Mouse (Mus musculus): ENCODE measurements around the gene Cct5. TPM values are rescaled to one million over a fixed set of nuclear protein-coding genes. Genes with fewer than 3 reads are reported as not detected.

Gene Cct5
- total and polyA plus RNA-seq, 3 experiments: 858 to 1,445 (median 883) TPM

DNA sequence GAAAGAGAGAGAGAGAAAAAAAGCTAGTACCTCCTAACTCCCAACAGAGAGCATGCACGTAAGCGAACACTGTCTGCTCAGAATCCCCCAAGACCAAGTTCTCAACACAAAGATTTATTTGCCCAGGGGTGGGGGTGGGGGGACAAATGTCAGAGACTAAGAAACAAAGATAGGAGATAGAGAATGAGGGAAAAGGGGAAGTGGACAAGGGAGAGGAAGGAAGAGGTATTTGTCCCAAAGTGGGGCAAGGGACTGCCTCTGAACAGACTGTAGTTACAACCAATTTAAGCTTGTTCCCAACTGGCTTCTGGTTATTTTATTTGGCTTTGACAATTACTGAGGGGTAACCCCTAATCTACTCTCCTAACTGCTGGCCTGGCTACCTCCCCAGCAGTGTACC lies 46.7 kb downstream of the Cct5 start:
- H3K4me2 ChIP-seq (ENCODE audit: insufficient read depth, low read depth, poor library complexity, severe bottlenecking): no peak overlapping the region
- TF ChIP-seq PAX5 (IDR thresholded peaks at IDR 0.05; ENCODE audit: low read length) (no peak), NRF1 (IDR thresholded peaks at IDR 0.05; ENCODE audit: low read depth, low read length) (no peak), USF1 (IDR thresholded peaks at IDR 0.05; ENCODE audit: low read depth, low read length) (no peak), MAX (IDR thresholded peaks at IDR 0.05; ENCODE audit: low read length) (no peak), JUN (IDR thresholded peaks at IDR 0.05; ENCODE audit: insufficient read depth, low read depth, low read length) (no peak), BHLHE40 (IDR thresholded peaks at IDR 0.05; ENCODE audit: low read depth, low read length) (no peak), SIN3A (IDR thresholded peaks at IDR 0.05; ENCODE audit: low read length) (no peak), ZKSCAN1 (IDR thresholded peaks at IDR 0.05; ENCODE audit: borderline replicate concordance, low read depth, low read length) (no peak), CTCF (conservative IDR thresholded peaks at IDR 0.05 in 1 of 2, IDR thresholded peaks at IDR 0.05 in 1 of 2; ENCODE audit: low read depth in 2 of 2, low read length in 2 of 2) (no peak), CHD2 (IDR thresholded peaks at IDR 0.05; ENCODE audit: low read length) (no peak), TCF12 (IDR thresholded peaks at IDR 0.05; ENCODE audit: low read depth, low read length) (no peak), NELFE (IDR thresholded peaks at IDR 0.05; ENCODE audit: low read depth, low read length) (no peak), GABPA (IDR thresholded peaks at IDR 0.05; ENCODE audit: insufficient replicate concordance, low read depth, low read length) (no peak), UBTF (IDR thresholded peaks at IDR 0.05; ENCODE audit: low read depth, low read length) (no peak), RCOR1 (conservative IDR thresholded peaks at IDR 0.05; ENCODE audit: low read depth, low read length) (no peak), ZMIZ1 (IDR thresholded peaks at IDR 0.05; ENCODE audit: low read depth, low read length) (no peak), MYC (IDR thresholded peaks at IDR 0.05; ENCODE audit: low read depth, low read length) (no peak)
- H3K27me3 ChIP-seq (replicated peaks): no peaks in the 10 kb centered on the region
- no peak overlapping the region for H3K27ac ChIP-seq (ENCODE audit: insufficient read depth, low read depth)
- H3K9ac ChIP-seq (ENCODE audit: insufficient read depth, low read depth): no peak overlapping the region
- peaks cover under 1% of the 10 kb centered on the region for H3K9me3 ChIP-seq (replicated peaks; ENCODE audit: low read length)
- H3K36me3 ChIP-seq (replicated peaks in 1 of 2; ENCODE audit: control insufficient read depth in 1 of 2, insufficient read depth in 1 of 2, low read length in 1 of 2): no peaks in the 10 kb centered on the region
- in situ Hi-C loops (cut with MboI; ENCODE audit: low pct_ligation_motif_present, low pct_unique_long_range_greater_than_20kb, low sequenced_read_pairs) (no loop called here), dilution Hi-C loops (cut with MboI; ENCODE audit: extremely low pct_ligation_motif_present, extremely low pct_unique_long_range_greater_than_20kb, low sequenced_read_pairs) (no loop called here)
- H3K79me2 ChIP-seq (replicated peaks; ENCODE audit: control insufficient read depth, extremely low read depth, insufficient read depth, poor library complexity, severe bottlenecking): no peaks in the 10 kb centered on the region
- no peak overlapping the region for H3K4me3 ChIP-seq (replicated peaks in 1 of 3; ENCODE audit: low read depth in 2 of 3, low read length in 2 of 3, poor library complexity in 1 of 3)
- H3K4me1 ChIP-seq (ENCODE audit: control insufficient read depth in 1 of 2, insufficient read depth in 2 of 2): peaks cover 0 to 9% of the 10 kb centered on the region in 2 experiments; a peak in 2 of 4 replicates
- no peak for DNase-seq (ENCODE audit: extremely low read depth)

GRCm38 (mm10) chr15:31550381-31550780 lies 51.2 kb downstream of the Cct5 start:
- Histone ChIP-seq H3K36me3 (replicated peaks in 1 of 2; ENCODE audit: control insufficient read depth in 1 of 2, insufficient read depth in 1 of 2, low read length in 1 of 2) (no peaks in the 10 kb centered on the region), H3K4me1 (ENCODE audit: control insufficient read depth in 1 of 2, insufficient read depth in 2 of 2) (peaks cover 0 to 15% of the 10 kb centered on the region in 2 experiments; a peak in 2 of 4 replicates), H3K4me3 (replicated peaks in 1 of 3; ENCODE audit: low read depth in 2 of 3, low read length in 2 of 3, poor library complexity in 1 of 3) (no peak overlapping the region), H3K79me2 (replicated peaks; ENCODE audit: control insufficient read depth, extremely low read depth, insufficient read depth, poor library complexity, severe bottlenecking) (no peaks in the 10 kb centered on the region), H3K9me3 (replicated peaks; ENCODE audit: low read length) (no peaks in the 10 kb centered on the region), H3K4me2 (ENCODE audit: insufficient read depth, low read depth, poor library complexity, severe bottlenecking) (no peak overlapping the region), H3K27ac (ENCODE audit: insufficient read depth, low read depth) (no peak overlapping the region), H3K27me3 (replicated peaks) (no peaks in the 10 kb centered on the region), H3K9ac (ENCODE audit: insufficient read depth, low read depth) (no peak overlapping the region)
- no peak for DNase-seq (ENCODE audit: extremely low read depth)
- dilution Hi-C loops (cut with MboI; ENCODE audit: extremely low pct_ligation_motif_present, extremely low pct_unique_long_range_greater_than_20kb, low sequenced_read_pairs): no loop called here
- TF ChIP-seq SMC3 (IDR thresholded peaks at IDR 0.05; ENCODE audit: low read depth, low read length) (no peak), JUN (IDR thresholded peaks at IDR 0.05; ENCODE audit: insufficient read depth, low read depth, low read length) (no peak), EP300 (IDR thresholded peaks at IDR 0.05; ENCODE audit: low read length) (no peak), MEF2A (IDR thresholded peaks at IDR 0.05; ENCODE audit: borderline replicate concordance, low read depth, low read length) (no peak), JUND (conservative IDR thresholded peaks at IDR 0.05; ENCODE audit: low read depth, low read length) (no peak), MAX (IDR thresholded peaks at IDR 0.05; ENCODE audit: low read length) (no peak)
- in situ Hi-C loops (cut with MboI; ENCODE audit: low pct_ligation_motif_present, low pct_unique_long_range_greater_than_20kb, low sequenced_read_pairs): no loop called here

Measured in CH12.LX (cell line).